Mouse (Mus musculus) kidney, postnatal 0 days (tissue): ENCODE data around the gene Smad1. TPM values are rescaled to one million over a fixed set of nuclear protein-coding genes. Genes with fewer than 3 reads are reported as not detected.

ENCODE experiments used
- ATAC-seq: fragments of 200-750 bp; cut with Nextera tagmentation; replicated peaks from 2 replicates; pipeline ENCODE4 v1.8.0; 2017; ENCODE audit warnings: low read depth, moderate number of reproducible peaks, moderate TSS enrichment, moderate library complexity; ENCODE audit not compliant: low FRiP score
- DNase-seq: peaks from one replicate; pipeline ENCODE4 v3.0.0-alpha.2; 2016; ENCODE audit warnings: low spot score
- H3K27ac ChIP-seq: fragments of 300-500 bp; sonication (generic); 2 replicates; pipeline ENCODE4 v1.5.1; 2014; ENCODE audit warnings: mild to moderate bottlenecking
- H3K27me3 ChIP-seq: fragments of 300-500 bp; sonication (generic); 2 replicates; pipeline ENCODE4 v1.6.1; 2014; ENCODE audit warnings: low read length, mixed read lengths; ENCODE audit not compliant: insufficient read depth
- H3K36me3 ChIP-seq: fragments of 300-500 bp; sonication (generic); 2 replicates; pipeline ENCODE4 v1.6.1; 2014; ENCODE audit warnings: low read length, mixed read lengths; ENCODE audit not compliant: insufficient read depth
- H3K4me1 ChIP-seq: fragments of 300-500 bp; sonication (generic); replicated peaks from 2 replicates; pipeline ENCODE4 v1.6.1; 2014; ENCODE audit warnings: antibody characterized with exemption, low read length, mixed read lengths; ENCODE audit not compliant: insufficient read depth
- H3K4me2 ChIP-seq: fragments of 300-500 bp; sonication (generic); 2 replicates; pipeline ENCODE4 v1.6.1; 2014; ENCODE audit warnings: mild to moderate bottlenecking, low read length, moderate library complexity, mixed read lengths
- H3K4me3 ChIP-seq: fragments of 300-500 bp; sonication (generic); replicated peaks from 2 replicates; pipeline ENCODE4 v1.5.1; 2014; ENCODE audit warnings: low read depth, low read length
- H3K9ac ChIP-seq: fragments of 300-500 bp; sonication (generic); 2 replicates; pipeline ENCODE4 v1.6.1; 2014; ENCODE audit warnings: low read depth, low read length
- H3K9me3 ChIP-seq: fragments of 300-500 bp; sonication (generic); replicated peaks from 2 replicates; pipeline ENCODE4 v1.6.1; 2016; ENCODE audit warnings: low read length, inconsistent platforms, mixed read lengths
- CTCF ChIP-seq: IDR thresholded peaks from 2 replicates; pipeline ENCODE4 v1.5.1; 2016; ENCODE audit warnings: antibody characterized with exemption, low read depth, mild to moderate bottlenecking, moderate library complexity
- WGBS: fragments of 180-500 bp; shearing (Covaris S2); extraction: QIAGEN DNeasy Blood & Tissue Kit; methylation state at CpG from one replicate; pipeline ENCODE4 v1.1.7; 2014; 5-methylcytosine and 5-hydroxymethylcytosine counted together
- polyA plus RNA-seq: library from polyadenylated mRNA; unstranded; fragments of >200 nt; fragmentation: Nextera tagmentation; extraction: Ambion mirVana; gene quantifications from 2 replicates; pipeline ENCODE4 v1.2.1, GENCODE M21; 2015

Gene Smad1
- polyA plus RNA-seq, 1 experiment from 2014 or later = 36.6 TPM

DNA sequence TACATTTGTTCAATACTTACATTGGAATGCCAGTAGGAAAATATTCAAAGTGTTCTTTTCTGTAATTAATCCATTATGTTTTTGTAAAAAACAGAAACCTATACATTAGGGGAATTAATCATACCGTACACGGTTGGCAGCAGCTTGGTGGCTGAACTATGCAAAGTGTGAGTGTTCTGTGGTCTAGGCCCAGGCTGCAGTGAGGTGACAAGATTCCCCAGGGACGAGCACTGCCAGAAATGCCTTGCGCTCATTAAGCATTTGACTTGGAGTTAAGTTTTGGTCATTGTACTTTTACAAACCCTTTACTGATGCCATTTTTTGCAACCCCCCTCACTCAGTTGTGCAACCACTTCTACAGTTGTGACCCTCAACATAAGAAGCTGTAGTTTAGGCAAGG, 70.1 kb downstream of the Smad1 start:
- no peak overlapping the region for H3K27ac ChIP-seq
- no peaks in the 10 kb centered on the region for H3K4me1 ChIP-seq
- no peak overlapping the region for H3K4me3 ChIP-seq
- 85% methylated on average over 4 of the region's 4 CpGs for WGBS
- ATAC-seq = no peak
- DNase-seq = no peak
- no peak overlapping the region for H3K4me2 ChIP-seq
- H3K27me3 ChIP-seq = no peaks in the 10 kb centered on the region
- no peak overlapping the region for H3K9ac ChIP-seq
- H3K9me3 ChIP-seq = no peaks in the 10 kb centered on the region
- TF ChIP-seq CTCF = no peak
- H3K36me3 ChIP-seq = no peaks in the 10 kb centered on the region

DNA sequence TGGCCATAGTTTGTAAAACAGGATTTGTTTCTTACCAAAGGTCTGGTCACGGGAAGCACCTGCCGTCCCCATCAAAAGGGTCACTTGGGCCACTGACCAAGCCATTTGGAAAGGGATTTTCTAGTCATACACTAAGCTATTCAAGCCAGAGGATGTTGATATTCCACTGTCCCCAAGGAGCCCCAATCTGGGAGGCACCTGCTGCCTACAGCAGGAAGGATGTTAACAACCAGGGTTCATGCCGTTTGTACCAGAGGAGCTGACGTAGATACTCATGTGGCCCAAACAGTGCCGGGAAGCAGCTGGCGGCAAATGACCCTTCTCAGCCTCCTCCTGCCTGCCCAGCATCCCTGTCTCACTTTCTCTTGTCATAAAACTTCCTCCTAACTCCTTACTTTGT, 73.8 kb downstream of the Smad1 start:
- H3K9me3 ChIP-seq = no peaks in the 10 kb centered on the region
- no peaks in the 10 kb centered on the region for H3K27me3 ChIP-seq
- H3K27ac ChIP-seq = no peak overlapping the region
- DNase-seq (peak; percentile 27), ATAC-seq (no peak)
- no peaks in the 10 kb centered on the region for H3K36me3 ChIP-seq
- WGBS = 48% methylated on average over 6 of the region's 6 CpGs
- no peak overlapping the region for H3K4me3 ChIP-seq
- H3K4me2 ChIP-seq = no peak overlapping the region
- H3K9ac ChIP-seq = no peak overlapping the region
- H3K4me1 ChIP-seq = no peaks in the 10 kb centered on the region
- no peak for TF ChIP-seq CTCF

DNA sequence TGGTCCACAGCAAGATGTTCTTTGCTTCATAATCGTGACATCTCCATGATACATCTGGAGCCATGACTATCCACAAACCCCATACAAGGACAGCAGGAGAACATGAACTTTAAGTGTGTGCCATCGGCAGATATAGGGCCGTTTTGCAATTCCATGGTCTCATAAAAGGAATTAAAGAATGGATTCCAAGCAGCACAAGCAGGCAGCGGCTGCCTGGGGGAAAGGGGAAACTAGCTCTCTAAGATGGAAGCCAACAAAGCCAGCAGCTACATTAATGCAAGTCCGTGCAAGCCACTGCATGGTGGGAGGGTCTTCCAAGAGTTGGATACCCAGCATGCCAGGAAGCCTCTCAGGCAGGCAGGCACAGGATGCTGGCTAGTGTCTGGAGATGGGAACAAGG, 74.4 kb downstream of the Smad1 start:
- ATAC-seq (no peak), DNase-seq (no peak)
- 79% methylated on average over 5 of the region's 5 CpGs for WGBS
- H3K9me3 ChIP-seq = no peaks in the 10 kb centered on the region
- no peaks in the 10 kb centered on the region for H3K27me3 ChIP-seq
- no peak overlapping the region for H3K9ac ChIP-seq
- no peak overlapping the region for H3K27ac ChIP-seq
- no peak for TF ChIP-seq CTCF
- no peaks in the 10 kb centered on the region for H3K4me1 ChIP-seq
- no peaks in the 10 kb centered on the region for H3K36me3 ChIP-seq
- no peak overlapping the region for H3K4me2 ChIP-seq
- H3K4me3 ChIP-seq = no peak overlapping the region

DNA sequence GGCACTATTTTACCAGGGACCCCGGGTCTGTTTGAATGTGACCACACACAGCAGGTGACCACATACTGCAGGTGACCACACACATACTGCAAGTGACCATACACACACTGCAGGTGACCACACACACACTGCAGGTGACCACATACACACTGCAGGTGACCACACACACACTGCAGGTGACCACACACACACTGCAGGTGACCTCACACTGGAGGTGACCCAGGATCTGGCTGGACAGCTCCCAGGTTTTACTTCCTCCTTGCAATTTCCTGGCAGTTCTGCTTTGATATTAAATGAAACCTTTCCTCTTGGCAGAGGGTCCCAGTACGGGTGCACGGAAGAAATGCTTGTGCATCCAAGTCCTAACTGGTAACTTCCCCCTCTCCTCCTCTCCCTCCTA, 75.3 kb downstream of the Smad1 start:
- ATAC-seq (no peak), DNase-seq (no peak)
- Histone ChIP-seq H3K9me3 (no peaks in the 10 kb centered on the region), H3K4me3 (no peak overlapping the region), H3K4me2 (no peak overlapping the region), H3K9ac (no peak overlapping the region), H3K27me3 (no peaks in the 10 kb centered on the region), H3K36me3 (no peaks in the 10 kb centered on the region), H3K27ac (no peak overlapping the region), H3K4me1 (no peaks in the 10 kb centered on the region)
- 50% methylated on average over 3 of the region's 3 CpGs for WGBS
- TF ChIP-seq CTCF = no peak

DNA sequence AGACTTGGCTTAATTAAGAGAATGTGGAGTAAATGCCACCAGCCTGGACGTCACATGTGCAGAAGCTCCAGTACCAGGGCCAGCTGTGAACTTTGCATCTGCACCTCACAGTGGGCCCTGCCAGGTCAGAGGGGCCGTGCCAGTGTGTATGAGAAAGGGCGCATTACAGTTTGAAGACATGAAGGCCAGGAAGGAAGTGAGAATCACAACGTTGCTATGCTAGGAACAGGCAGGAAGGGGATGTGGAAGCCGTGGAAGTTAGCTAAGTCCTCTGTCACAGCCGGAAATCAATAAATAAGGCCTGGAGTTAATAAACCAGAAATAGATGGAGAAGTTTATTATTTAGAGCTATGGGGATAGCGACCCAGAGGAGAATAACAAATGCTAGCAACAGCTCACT, 76.2 kb downstream of the Smad1 start:
- 63% methylated on average over 7 of the region's 7 CpGs for WGBS
- H3K27me3 ChIP-seq = no peaks in the 10 kb centered on the region
- peak overlapping the region; percentile 7; the same call in 1 of the 2 replicates for H3K27ac ChIP-seq
- H3K9ac ChIP-seq = no peak overlapping the region
- H3K9me3 ChIP-seq = no peaks in the 10 kb centered on the region
- DNase-seq = peak; percentile 66
- H3K36me3 ChIP-seq = no peaks in the 10 kb centered on the region
- H3K4me1 ChIP-seq = no peaks in the 10 kb centered on the region
- no peak overlapping the region for H3K4me2 ChIP-seq
- no peak for TF ChIP-seq CTCF
- no peak overlapping the region for H3K4me3 ChIP-seq
- no peak for ATAC-seq

DNA sequence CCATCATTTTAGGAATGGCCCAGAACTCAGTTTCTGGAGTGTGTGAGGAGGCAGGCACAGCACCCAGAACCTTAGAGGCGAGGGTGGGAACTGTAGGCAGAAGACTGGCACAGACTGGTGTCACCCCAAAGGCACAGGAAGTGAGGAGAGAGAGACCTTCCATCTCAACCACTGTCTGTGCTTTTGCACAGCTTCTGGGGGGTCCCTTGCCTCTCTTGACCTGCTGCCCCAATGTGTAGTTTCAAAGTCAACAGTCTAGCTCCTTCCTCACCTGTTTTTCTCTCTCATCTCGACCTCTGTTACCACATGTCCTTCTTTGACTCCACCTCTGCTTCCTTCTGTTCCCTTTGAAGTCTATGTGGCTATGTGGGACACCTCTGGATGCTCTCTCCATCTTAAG, 88.5 kb downstream of the Smad1 start:
- H3K4me1 ChIP-seq = no peaks in the 10 kb centered on the region
- no peaks in the 10 kb centered on the region for H3K27me3 ChIP-seq
- no peaks in the 10 kb centered on the region for H3K9me3 ChIP-seq
- no peak overlapping the region for H3K4me3 ChIP-seq
- H3K9ac ChIP-seq = no peak overlapping the region
- no peak overlapping the region for H3K27ac ChIP-seq
- ATAC-seq (no peak), DNase-seq (no peak)
- no peaks in the 10 kb centered on the region for H3K36me3 ChIP-seq
- 68% methylated on average over 2 of the region's 2 CpGs for WGBS
- TF ChIP-seq CTCF = no peak
- H3K4me2 ChIP-seq = no peak overlapping the region

DNA sequence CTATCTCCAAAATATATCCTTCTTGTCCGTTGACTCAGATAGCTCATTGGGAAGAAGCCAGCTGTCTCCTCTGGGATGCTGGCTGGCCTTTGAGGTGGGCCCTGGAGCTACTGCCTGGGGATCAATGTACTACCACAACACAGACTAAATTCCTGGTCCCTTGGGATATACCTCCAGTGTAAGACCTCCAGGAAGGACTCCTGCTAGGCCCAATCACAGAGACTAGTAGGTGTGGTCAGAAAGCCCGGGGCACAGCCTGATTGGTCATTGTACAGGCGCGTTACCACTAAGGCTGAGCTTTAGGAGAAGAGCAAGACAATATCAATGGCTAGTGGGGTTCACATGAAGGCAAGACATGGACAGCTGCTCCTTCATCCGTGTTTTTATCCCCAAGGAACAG, 93.4 kb downstream of the Smad1 start:
- no peaks in the 10 kb centered on the region for H3K4me1 ChIP-seq
- H3K36me3 ChIP-seq = no peaks in the 10 kb centered on the region
- DNase-seq (no peak), ATAC-seq (no peak)
- H3K9me3 ChIP-seq = no peaks in the 10 kb centered on the region
- H3K4me2 ChIP-seq = no peak overlapping the region
- H3K4me3 ChIP-seq = no peak overlapping the region
- WGBS = 69% methylated on average over 5 of the region's 5 CpGs
- no peak overlapping the region for H3K9ac ChIP-seq
- H3K27ac ChIP-seq = no peak overlapping the region
- no peak for TF ChIP-seq CTCF
- H3K27me3 ChIP-seq = no peaks in the 10 kb centered on the region
